Mouse (Mus musculus) cerebellum, postnatal 14 days (tissue): ENCODE results near the gene Sult2a7.

Source experiments
- DNase-seq, 2 experiments: peaks; one replicate each; pipeline ENCODE4 v3.0.0; 2021; ENCODE audit warnings: mixed read lengths in 2 of 2

The Sult2a7 gene

DNA sequence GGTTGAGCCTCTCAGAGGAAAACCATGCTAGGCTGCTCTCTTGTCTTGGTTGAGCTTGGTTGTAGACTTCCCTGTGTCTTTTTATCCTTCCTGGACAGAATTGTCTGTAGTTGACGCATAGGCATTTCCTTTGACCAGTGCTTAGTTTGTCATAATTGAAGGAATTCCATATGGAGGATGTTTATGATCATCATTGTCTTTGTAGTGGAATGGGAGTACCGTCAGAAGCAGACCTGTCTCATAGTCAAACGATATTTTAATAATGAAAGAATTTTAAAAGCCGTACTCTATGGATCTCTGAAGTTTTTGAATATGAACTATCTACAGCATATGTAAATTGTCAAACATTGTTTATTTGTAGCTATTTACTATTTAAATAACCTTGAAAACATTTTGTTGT lies at the start of gene Sult2a7:
Gene Sult2a7 (minus strand): TSS at position 101 of the 400 bp plus-strand sequence.
- no peak for DNase-seq

DNA sequence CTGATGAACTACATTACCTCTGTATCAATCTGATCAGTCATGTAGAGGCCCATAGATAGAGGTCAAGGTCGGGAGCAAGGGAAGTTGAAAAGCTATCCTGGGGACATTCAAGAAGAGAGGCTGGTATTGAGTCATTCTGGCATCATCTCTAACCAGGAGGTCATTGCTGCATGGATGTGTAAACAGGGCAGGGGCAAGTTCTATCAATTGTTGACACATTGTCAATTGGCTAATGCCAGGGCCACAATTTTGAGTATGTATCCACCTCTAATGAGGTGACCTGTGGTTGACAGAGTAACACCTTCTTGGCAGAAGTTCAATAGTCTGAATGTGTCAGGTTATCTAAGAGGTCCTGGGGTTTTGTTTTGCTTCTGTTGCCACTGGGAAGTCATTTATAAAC lies 31.2 kb upstream of the Sult2a7 start:
- no peak for DNase-seq

DNA sequence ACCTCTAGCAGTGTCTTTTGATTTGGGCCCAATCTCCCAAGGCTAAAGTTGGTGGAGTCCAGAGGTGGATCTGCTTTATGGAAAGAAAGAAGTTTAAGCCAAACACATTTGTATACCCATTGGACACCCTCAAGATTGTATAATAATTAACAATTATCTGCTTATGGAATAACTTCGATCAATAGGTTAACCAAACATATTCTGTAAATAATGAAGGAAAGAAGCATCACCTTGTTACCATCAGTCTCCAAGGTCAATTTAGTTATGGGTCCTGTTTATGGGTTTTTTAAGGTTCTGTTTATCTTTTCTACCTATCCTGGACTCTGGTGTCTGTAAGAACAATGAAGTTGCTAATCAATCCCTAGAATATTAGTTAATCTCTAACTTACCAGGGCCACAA lies 28.6 kb upstream of the Sult2a7 start:
- DNase-seq = no peak

DNA sequence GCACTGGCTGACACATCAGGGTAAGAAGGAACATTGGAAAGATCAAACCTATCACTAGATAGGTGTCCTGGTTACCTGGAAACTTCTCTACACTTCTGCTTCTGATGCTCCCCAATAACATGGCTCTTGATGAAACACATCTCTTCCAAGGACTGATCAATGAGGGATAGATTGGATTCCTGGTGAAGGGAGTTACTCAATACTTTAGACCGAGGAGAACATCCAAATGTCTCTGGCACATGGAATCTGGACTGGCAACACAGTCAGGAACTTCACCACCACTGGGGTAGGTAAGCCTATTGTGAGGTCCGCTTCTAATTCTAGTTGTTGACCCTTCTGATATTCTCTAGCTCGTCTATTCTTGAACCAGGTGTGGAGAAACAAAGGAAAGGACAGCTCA lies 24.3 kb upstream of the Sult2a7 start:
- DNase-seq = no peak

DNA sequence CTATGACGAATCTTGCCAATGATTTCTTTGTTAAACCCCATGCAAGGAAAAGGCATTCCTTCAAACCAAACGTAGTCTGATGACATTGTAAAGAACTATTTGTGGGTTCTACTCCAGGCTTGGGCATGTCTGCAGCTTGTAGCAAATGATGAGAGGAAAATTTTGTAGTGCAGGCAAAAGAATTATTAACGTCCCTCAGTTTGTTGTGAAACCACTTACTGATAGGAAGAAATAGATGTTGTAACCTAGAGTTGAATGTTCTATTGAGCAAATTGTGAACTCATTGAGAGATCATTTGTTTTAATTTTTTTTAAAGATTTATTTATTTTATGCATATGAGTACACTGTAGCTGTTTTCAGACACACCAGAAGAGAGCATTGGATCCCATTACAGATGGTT lies 1.1 kb downstream of the Sult2a7 start:
- no peak for DNase-seq

DNA sequence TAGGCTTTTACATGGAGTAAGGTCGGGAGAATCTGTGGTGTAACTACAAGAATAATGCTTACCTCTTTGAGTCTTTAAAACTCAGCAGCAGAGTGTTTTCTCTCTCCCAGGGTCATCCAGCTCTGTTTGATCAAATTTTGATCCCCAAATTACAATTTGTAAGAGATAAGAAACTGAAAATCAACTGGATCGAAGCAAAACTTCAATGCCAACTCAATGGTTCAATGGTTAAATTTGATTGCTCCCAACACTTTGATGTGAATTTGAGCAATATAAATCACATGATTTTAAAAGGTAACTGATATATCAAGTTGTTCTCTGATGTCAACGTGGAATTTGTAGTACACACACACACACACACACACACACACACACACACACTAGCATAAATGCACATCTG lies 47.5 kb downstream of the Sult2a7 start, which contains the start of gene Sult2a8:
Gene Sult2a8 (minus strand): TSS at position 236 of the 400 bp plus-strand sequence.
- no peak for DNase-seq

DNA sequence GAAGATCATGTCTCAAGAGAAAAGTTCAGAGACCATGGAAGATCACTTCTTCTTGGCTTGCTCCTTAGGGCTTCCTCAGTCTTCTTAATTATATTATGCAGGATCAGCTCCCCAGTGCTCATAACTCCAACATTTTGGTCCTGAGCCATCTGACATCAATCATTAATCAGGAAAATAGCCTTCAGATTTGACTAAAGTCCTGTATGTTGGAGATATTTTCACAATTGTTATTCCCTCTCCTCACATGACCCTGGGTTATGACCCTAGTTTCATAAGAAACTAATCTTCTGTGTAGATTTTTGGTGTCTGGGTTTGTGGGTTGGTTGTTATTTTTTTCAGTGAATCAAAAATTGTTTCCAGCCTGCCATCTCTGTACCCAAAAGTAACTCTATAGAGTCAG lies 54.4 kb downstream of the Sult2a7 start:
- DNase-seq = no peak

DNA sequence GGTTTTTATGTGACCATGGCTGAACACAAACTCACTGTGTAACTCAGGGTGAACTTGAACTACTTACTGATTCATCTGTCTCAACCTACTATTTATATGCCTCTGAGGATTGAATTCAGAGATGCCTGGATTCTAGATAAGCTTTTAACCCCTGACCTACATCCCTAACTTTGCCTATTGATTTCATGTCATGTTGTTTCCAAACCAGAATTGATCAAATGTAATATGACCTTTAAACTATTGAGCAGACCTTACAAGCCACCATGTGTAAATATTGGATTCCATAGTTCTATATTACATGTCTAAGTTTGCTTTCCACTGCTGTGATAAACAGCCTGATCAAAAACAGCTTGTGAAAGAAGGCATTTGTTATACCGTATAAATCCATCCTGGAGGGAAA lies 55.5 kb downstream of the Sult2a7 start:
- DNase-seq = no peak

DNA sequence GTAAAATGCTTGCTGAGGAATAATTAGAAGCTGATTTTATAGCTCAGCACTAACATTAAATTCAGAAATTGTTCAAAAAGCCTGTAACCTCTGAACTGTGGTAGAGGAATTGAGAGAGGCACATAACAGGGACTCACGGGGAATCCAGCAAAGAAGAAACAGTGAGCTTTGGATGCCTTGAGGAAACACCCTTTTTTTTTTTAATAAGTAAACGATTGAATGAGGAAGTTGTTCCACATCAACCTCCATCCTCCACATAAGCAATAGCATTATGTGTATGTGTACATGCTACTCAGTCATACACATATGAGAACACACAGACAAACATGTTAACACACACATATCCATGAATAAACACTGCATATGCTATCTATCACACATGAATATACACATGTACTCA lies 56.0 kb downstream of the Sult2a7 start:
- DNase-seq = no peak
